Mouse (Mus musculus) hindbrain, postnatal 0 days (tissue): ENCODE results near the gene Oca2. TPM values are rescaled to one million over a fixed set of nuclear protein-coding genes. Genes with fewer than 3 reads are reported as not detected.
A peak's percentile ranks its signal among the peaks of the same experiment; 100 is the strongest.

Source experiments
- ATAC-seq: fragments of 200-750 bp; cut with Nextera tagmentation; 2 replicates; pipeline ENCODE4 v1.8.0; 2017; ENCODE audit warnings: mild to moderate bottlenecking, moderate TSS enrichment, moderate library complexity
- DNase-seq: peaks from one replicate; pipeline ENCODE4 v3.0.0-alpha.2; 2015; ENCODE audit warnings: low spot score
- H3K27ac ChIP-seq: fragments of 300-500 bp; sonication (generic); 2 replicates; pipeline ENCODE4 v1.5.1; 2014; ENCODE audit warnings: mild to moderate bottlenecking
- H3K27me3 ChIP-seq: fragments of 300-500 bp; sonication (generic); 2 replicates; pipeline ENCODE4 v1.6.1; 2014; ENCODE audit warnings: low read length, mixed read lengths; ENCODE audit not compliant: insufficient read depth
- H3K36me3 ChIP-seq: fragments of 300-500 bp; sonication (generic); 2 replicates; pipeline ENCODE4 v1.6.1; 2014; ENCODE audit warnings: low read length, mixed read lengths; ENCODE audit not compliant: insufficient read depth
- H3K4me1 ChIP-seq: fragments of 300-500 bp; sonication (generic); 2 replicates; pipeline ENCODE4 v1.6.1; 2014; ENCODE audit warnings: antibody characterized with exemption, low read length, mixed read lengths; ENCODE audit not compliant: insufficient read depth
- H3K4me2 ChIP-seq: fragments of 300-500 bp; sonication (generic); 2 replicates; pipeline ENCODE4 v1.6.1; 2014; ENCODE audit warnings: low read depth, mild to moderate bottlenecking, low read length, moderate library complexity, mixed read lengths
- H3K4me3 ChIP-seq: fragments of 300-500 bp; sonication (generic); 2 replicates; pipeline ENCODE4 v1.5.1; 2014; ENCODE audit warnings: low read length
- H3K9ac ChIP-seq: fragments of 300-500 bp; sonication (generic); replicated peaks from 2 replicates; pipeline ENCODE4 v1.6.1; 2014; ENCODE audit warnings: mild to moderate bottlenecking, low read length, moderate library complexity, mixed read lengths
- H3K9me3 ChIP-seq: fragments of 300-500 bp; sonication (generic); 2 replicates; pipeline ENCODE4 v1.6.1; 2016; ENCODE audit warnings: low read length, mixed read lengths
- CTCF ChIP-seq: IDR thresholded peaks from 2 replicates; pipeline ENCODE4 v1.5.1; 2016; ENCODE audit warnings: antibody characterized with exemption, control low read depth, low read depth
- WGBS: fragments of 180-500 bp; shearing (Covaris S2); extraction: QIAGEN DNeasy Blood & Tissue Kit; methylation state at CpG from one replicate; pipeline ENCODE4 v1.1.7; 2014; 5-methylcytosine and 5-hydroxymethylcytosine counted together
- polyA plus RNA-seq: library from polyadenylated mRNA; unstranded; fragments of >200 nt; fragmentation: Nextera tagmentation; extraction: Ambion mirVana; gene quantifications from 2 replicates; pipeline ENCODE4 v1.2.1, GENCODE M21; 2015
- total RNA-seq: library from RNA; depleted of rRNA; stranded (reverse); fragments of >200 nt; gene quantifications from 2 replicates; pipeline ENCODE4 v1.2.3, GENCODE M21; 2014

Gene Oca2
- total and polyA plus RNA-seq, 2 experiments from 2014 or later, result 1.2 to 1.8 TPM

GRCm38 (mm10) chr7:56460814-56461520 is 221.4 kb downstream of the Oca2 start:
- Histone ChIP-seq H3K9ac (no peak overlapping the region), H3K4me2 (no peak overlapping the region), H3K4me3 (no peak overlapping the region), H3K27ac (no peak overlapping the region), H3K27me3 (no peaks in the 10 kb centered on the region), H3K36me3 (no peaks in the 10 kb centered on the region), H3K4me1 (no peaks in the 10 kb centered on the region), H3K9me3 (no peaks in the 10 kb centered on the region)
- DNase-seq (peak; percentile 2), ATAC-seq (no peak)
- TF ChIP-seq CTCF, result peak; percentile 35; the same call in 1 of the 2 replicates
- WGBS, result 80% methylated on average over 4 of the region's 4 CpGs

GRCm38 (mm10) chr7:56498242-56498641 is 258.7 kb downstream of the Oca2 start:
- H3K9me3 ChIP-seq, result no peaks in the 10 kb centered on the region
- H3K27me3 ChIP-seq, result no peaks in the 10 kb centered on the region
- H3K27ac ChIP-seq, result no peak overlapping the region
- no peak overlapping the region for H3K9ac ChIP-seq
- no peak overlapping the region for H3K4me3 ChIP-seq
- DNase-seq, result peak; percentile 5
- WGBS, result 62% methylated on average over 2 of the region's 2 CpGs
- H3K4me1 ChIP-seq, result no peaks in the 10 kb centered on the region
- H3K36me3 ChIP-seq, result no peaks in the 10 kb centered on the region
- no peak for TF ChIP-seq CTCF
- no peak overlapping the region for H3K4me2 ChIP-seq
- ATAC-seq, result 0 out of 2 replicates have a peak, but pooled peaks have one; percentile 51

- WGBS, result 63% methylated on average over 2 of the region's 2 CpGs
- DNase-seq, result no peak
- Histone ChIP-seq H3K9ac (no peak overlapping the region), H3K9me3 (no peaks in the 10 kb centered on the region), H3K4me2 (no peak overlapping the region), H3K4me3 (no peak overlapping the region), H3K36me3 (no peaks in the 10 kb centered on the region), H3K4me1 (no peaks in the 10 kb centered on the region), H3K27me3 (no peaks in the 10 kb centered on the region), H3K27ac (no peak overlapping the region)
- no peak for ATAC-seq
- no peak for TF ChIP-seq CTCF
Measured at GRCm38 (mm10) chr7:56499319-56499718, 259.8 kb downstream of the Oca2 start.

GRCm38 (mm10) chr7:56499767-56500166 is 260.2 kb downstream of the Oca2 start:
- TF ChIP-seq CTCF, result no peak
- no peaks in the 10 kb centered on the region for H3K4me1 ChIP-seq
- H3K9ac ChIP-seq, result no peak overlapping the region
- 67% methylated on average over 1 of the region's 1 CpGs for WGBS
- ATAC-seq, result no peak
- no peaks in the 10 kb centered on the region for H3K27me3 ChIP-seq
- H3K27ac ChIP-seq, result no peak overlapping the region
- no peaks in the 10 kb centered on the region for H3K36me3 ChIP-seq
- H3K4me3 ChIP-seq, result no peak overlapping the region
- DNase-seq, result no peak
- no peak overlapping the region for H3K4me2 ChIP-seq
- no peaks in the 10 kb centered on the region for H3K9me3 ChIP-seq

- ATAC-seq (no peak), DNase-seq (peak; percentile 6)
- H3K27ac ChIP-seq, result 0 out of 2 replicates have a peak overlapping the region, but pooled peaks have one; percentile 13
- no peaks in the 10 kb centered on the region for H3K9me3 ChIP-seq
- H3K27me3 ChIP-seq, result no peaks in the 10 kb centered on the region
- H3K9ac ChIP-seq, result no peak overlapping the region
- no peak overlapping the region for H3K4me3 ChIP-seq
- 70% methylated on average over 1 of the region's 1 CpGs for WGBS
- no peak for TF ChIP-seq CTCF
- H3K36me3 ChIP-seq, result no peaks in the 10 kb centered on the region
- no peak overlapping the region for H3K4me2 ChIP-seq
- H3K4me1 ChIP-seq, result no peaks in the 10 kb centered on the region
Measured at GRCm38 (mm10) chr7:56500438-56500837, 260.9 kb downstream of the Oca2 start.

- Histone ChIP-seq H3K36me3 (no peaks in the 10 kb centered on the region), H3K4me1 (no peaks in the 10 kb centered on the region), H3K9me3 (no peaks in the 10 kb centered on the region), H3K27me3 (no peaks in the 10 kb centered on the region), H3K4me3 (no peak overlapping the region), H3K9ac (no peak overlapping the region), H3K4me2 (no peak overlapping the region), H3K27ac (no peak overlapping the region)
- ATAC-seq, result no peak
- no peak for TF ChIP-seq CTCF
- WGBS, result 11% methylated on average over 1 of the region's 1 CpGs
- no peak for DNase-seq
Measured at GRCm38 (mm10) chr7:56518581-56518980, 279.0 kb downstream of the Oca2 start.

- Histone ChIP-seq H3K27me3 (no peaks in the 10 kb centered on the region), H3K9me3 (no peaks in the 10 kb centered on the region), H3K9ac (no peak overlapping the region), H3K4me2 (no peak overlapping the region), H3K36me3 (no peaks in the 10 kb centered on the region), H3K4me1 (no peaks in the 10 kb centered on the region), H3K4me3 (no peak overlapping the region), H3K27ac (no peak overlapping the region)
- DNase-seq (no peak), ATAC-seq (no peak)
- WGBS, result 9% methylated on average over 5 of the region's 5 CpGs
- TF ChIP-seq CTCF, result no peak
Measured at GRCm38 (mm10) chr7:56519741-56520140, 280.2 kb downstream of the Oca2 start.
